Mouse (Mus musculus) hematopoietic multipotent progenitor cell, adult 10-12 weeks (in vitro differentiated cells): Measurements from ENCODE around the gene B3galnt2. TPM values are rescaled to one million over a fixed set of nuclear protein-coding genes. Genes with fewer than 3 reads are reported as not detected.

Experiments
- polyA plus RNA-seq: library from polyadenylated mRNA; stranded (reverse); fragments of >175 nt; gene quantifications from 2 replicates; pipeline ENCODE4 v1.2.3, GENCODE M21; 2012; ENCODE audit warnings: low replicate concordance

B3galnt2 gene
- polyA plus RNA-seq, result 47.8 and 125 TPM in 2 replicates

GRCm38 (mm10) chr13:13953874-13954832 is at the start of gene B3galnt2:
B3galnt2 (plus strand) TSS chr13:13954469.

GRCm38 (mm10) chr13:14039292-14039965 is 85.2 kb downstream of the B3galnt2 start, which contains the start of gene Tbce:
Tbce (minus strand) TSS chr13:14039638.

Other genes starting within 250 kb of the B3galnt2 start
- 0.11 TPM in 1 of 2 replicates, not detected in the other for gene Gng4, start 170.4 kb upstream of the B3galnt2 start, polyA plus RNA-seq
- 2.9 and 6.7 TPM in 2 replicates for gene Tbce, start 85.2 kb downstream of the B3galnt2 start, polyA plus RNA-seq
- 14.8 and 26.6 TPM in 2 replicates for gene Arid4b, start 108.8 kb downstream of the B3galnt2 start, polyA plus RNA-seq
- gene Ggps1, start 109.0 kb downstream of the B3galnt2 start, polyA plus RNA-seq, result 2.5 and 3.3 TPM in 2 replicates